Mouse (Mus musculus) stomach, postnatal 0 days (tissue): ENCODE data around the gene Pa2g4.

Experiments used
- CTCF ChIP-seq: IDR thresholded peaks from 2 replicates; pipeline ENCODE4 v1.5.1; 2016; ENCODE audit warnings: antibody characterized with exemption, low read depth, mild to moderate bottlenecking, moderate library complexity
- EP300 ChIP-seq: optimal IDR thresholded peaks from 2 replicates; pipeline ENCODE3; 2016; ENCODE audit warnings: antibody characterized with exemption

GRCm38 (mm10) chr10:128543100-128543499 is 22.7 kb downstream of the Pa2g4 start:
- TF ChIP-seq CTCF (no peak), EP300 (no peak)
